In genomic region chr17:68874021-68874420, GRCm38 (mm10) we compare ENCODE assay signal across 17 mouse cellular contexts. TPM values are rescaled to one million over a fixed set of nuclear protein-coding genes. Genes with fewer than 3 reads are reported as not detected.
A peak's percentile ranks its signal among the peaks of the same experiment; 100 is the strongest.
DNase-seq lines count a peak whose midpoint lies in the region; TF ChIP-seq lines count a peak whose summit lies in the region.
"Had no signal": no experiment of that assay in that cellular context is flagged by ENCODE, and none has a peak within 500 bp of the region (broad histone marks: within the 10 kb centered on the region; RNA-seq: fewer than 3 reads in every experiment).

No protein-coding gene starts in this region.

- DNase-seq in embryo, embryonic 10.5 days (ENCODE audit: low spot score) = peak; percentile 20
- no peak for DNase-seq in embryo, embryonic 11 days
- peak; percentile 33 for DNase-seq in left cerebral cortex, postnatal 4 days
- no peak for DNase-seq in left cerebral cortex, postnatal 25 days (ENCODE audit: low spot score in 2 of 2)
- DNase-seq in retina, embryonic 14.5 days (ENCODE audit: low spot score) = peak; percentile 66
- no peak for DNase-seq in gastrocnemius, adult 2 months
- DNase-seq: adrenal gland, adult 2 months; adrenal gland, postnatal 25 days; cerebellum, adult 8-10 months; gastrocnemius, postnatal 25 days; kidney, adult 18-20 months had no signal

- H3K4me3 ChIP-seq in gastrocnemius, adult 2 months = no peak overlapping the region
- H3K4me3 ChIP-seq: forebrain, embryonic 15.5 days; heart, embryonic 12.5 days; intestine, embryonic 15.5 days had no signal

- no peak overlapping the region for H3K27ac ChIP-seq in gastrocnemius, adult 2 months
- H3K27ac ChIP-seq: forebrain, embryonic 15.5 days; hindbrain, embryonic 14.5 days; intestine, embryonic 15.5 days had no signal

- TF ChIP-seq CTCF in gastrocnemius, adult 2 months (IDR thresholded peaks at IDR 0.05) = no peak

- intact Hi-C loops in left cerebral cortex, postnatal 4 days (cut with DNase I) = loop anchor here (10.0 kb wide), 1 partner anchor 1009 kb away; no protein-coding TSS in a partner anchor
- intact Hi-C loops in left cerebral cortex, postnatal 25 days (cut with DNase I) = no loop called here
- intact Hi-C loops in gastrocnemius, adult 2 months (cut with DNase I) = no loop called here

RNA-seq across cellular contexts. Expression of gene Tmem200c, which starts 47.6 kb away (rescaled TPM):
- 10 to 100 TPM; 16.6 to 20.1 TPM for total RNA-seq in left cerebral cortex, postnatal 4 days (2021)
- 10 to 100 TPM; 19.2 to 20.5 TPM for total RNA-seq in left cerebral cortex, postnatal 25 days (2021)
- total RNA-seq in gastrocnemius, adult 2 months (2021) = under 1 TPM; 0.17 to 0.31 TPM
- total RNA-seq: granulocyte monocyte progenitor cell, adult 5-6 weeks; heart, postnatal 25 days had no signal

Comparison
In these comparisons a context has a peak if more than half of its experiments do, and no peak if none do; other contexts are left out.
1. DNase-seq: peak in embryo, embryonic 10.5 days (single experiment), left cerebral cortex, postnatal 4 days (single experiment) and retina, embryonic 14.5 days (single experiment); none in embryo, embryonic 11 days (single experiment), left cerebral cortex, postnatal 25 days (0 of 2) and gastrocnemius, adult 2 months (single experiment).
2. RNA of gene Tmem200c, which starts 47.6 kb away (total RNA-seq): 19.2 to 20.5 TPM in left cerebral cortex, postnatal 25 days and 16.6 to 20.1 TPM in left cerebral cortex, postnatal 4 days; 0.17 to 0.31 TPM in gastrocnemius, adult 2 months; every median in the first group is over 10 times any median in the second.